Mouse (Mus musculus): ENCODE results near the gene Pla2g5. TPM values are rescaled to one million over a fixed set of nuclear protein-coding genes. Genes with fewer than 3 reads are reported as not detected.

The Pla2g5 gene
- total RNA-seq, 2 experiments from 2014 or later, result 2.6 to 6.2 TPM

DNA sequence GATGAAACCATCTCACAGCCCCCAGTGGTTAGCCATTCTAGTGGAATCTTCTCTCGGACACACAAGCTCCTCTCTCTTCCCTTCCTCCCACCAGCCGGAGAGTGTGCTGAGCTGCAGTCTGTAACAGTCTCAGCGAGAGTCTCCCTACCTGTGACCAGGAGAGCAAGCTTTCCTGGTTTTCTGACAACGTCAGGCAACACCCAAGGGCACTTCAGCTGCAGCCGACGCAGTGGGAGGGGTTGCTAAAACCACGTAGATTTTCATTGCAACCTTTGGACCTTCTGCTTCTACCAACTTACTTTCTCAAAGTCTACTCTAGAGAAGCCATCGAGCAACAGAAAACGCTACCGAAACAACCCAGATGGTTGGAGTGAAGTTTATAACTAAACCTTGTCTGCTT is 91.3 kb downstream of the Pla2g5 start:
- intact Hi-C loops (cut with DNase I), result no loop called here
- no peak for DNase-seq (ENCODE audit: low spot score in 2 of 2)

DNA sequence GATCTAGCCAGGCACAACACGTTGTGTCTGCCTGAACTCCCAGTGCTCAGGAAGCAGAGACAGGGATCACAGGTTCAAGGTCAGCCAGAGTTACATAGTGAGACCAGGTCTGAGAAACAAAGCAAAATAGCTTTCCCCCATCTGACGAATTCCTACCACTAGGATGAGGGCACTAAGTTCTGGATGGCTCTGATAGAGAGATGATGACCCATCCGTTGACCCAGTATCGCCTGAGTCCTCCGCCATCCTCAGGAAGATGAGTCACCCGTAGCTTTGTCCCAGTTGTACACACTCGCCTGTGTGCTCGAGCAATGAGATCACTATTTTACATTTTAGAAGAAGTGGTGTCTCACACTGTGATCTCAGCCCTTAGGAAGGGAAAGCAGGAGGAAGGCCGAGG is 101.0 kb downstream of the Pla2g5 start:
- no peak for DNase-seq (ENCODE audit: low spot score in 2 of 2)
- intact Hi-C loops (cut with DNase I), result no loop called here

DNA sequence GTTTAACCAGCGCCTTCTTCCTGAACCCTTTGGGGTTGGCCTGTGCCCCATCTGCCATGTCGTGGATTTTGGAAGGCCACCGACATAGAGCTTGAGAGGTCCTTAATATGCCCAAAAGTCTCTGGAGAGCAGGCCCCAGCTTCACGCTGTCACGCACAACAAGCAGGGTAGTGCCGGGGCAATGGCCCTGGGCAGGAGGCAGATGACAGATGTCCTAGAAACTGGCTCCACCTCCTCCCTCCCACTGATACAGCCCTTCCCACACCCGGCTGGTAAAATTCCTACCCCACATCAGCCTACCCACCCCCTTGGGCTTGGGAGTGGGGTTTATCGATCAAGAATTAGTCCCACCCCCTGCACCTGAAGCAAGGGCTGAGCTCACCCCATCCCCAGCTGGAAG is 105.9 kb downstream of the Pla2g5 start, which contains the start of gene Pla2g2f:
Pla2g2f (minus strand) TSS at position 211 of the 400 bp plus-strand sequence.
- intact Hi-C loops (cut with DNase I), result no loop called here
- DNase-seq (ENCODE audit: low spot score in 2 of 2), result no peak

DNA sequence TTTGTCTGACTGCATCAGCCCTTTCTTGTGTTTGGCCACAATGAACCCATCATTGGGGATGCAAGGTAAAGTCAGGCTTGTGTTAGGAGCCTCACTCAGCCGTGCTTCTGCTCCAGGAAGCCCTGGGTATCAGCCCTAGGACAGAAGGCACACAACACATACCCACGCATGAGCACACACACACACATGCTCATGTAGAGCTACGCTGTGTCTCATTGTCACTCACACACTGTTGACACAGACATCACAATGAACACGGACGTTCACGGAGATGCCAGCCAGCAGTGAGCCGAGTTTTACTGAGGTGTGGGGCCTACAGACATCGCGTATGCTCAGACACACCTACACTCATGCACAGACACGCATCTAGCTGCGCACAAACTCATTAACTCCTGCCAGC is 107.3 kb downstream of the Pla2g5 start:
- intact Hi-C loops (cut with DNase I), result no loop called here
- DNase-seq (ENCODE audit: low spot score in 2 of 2), result no peak

DNA sequence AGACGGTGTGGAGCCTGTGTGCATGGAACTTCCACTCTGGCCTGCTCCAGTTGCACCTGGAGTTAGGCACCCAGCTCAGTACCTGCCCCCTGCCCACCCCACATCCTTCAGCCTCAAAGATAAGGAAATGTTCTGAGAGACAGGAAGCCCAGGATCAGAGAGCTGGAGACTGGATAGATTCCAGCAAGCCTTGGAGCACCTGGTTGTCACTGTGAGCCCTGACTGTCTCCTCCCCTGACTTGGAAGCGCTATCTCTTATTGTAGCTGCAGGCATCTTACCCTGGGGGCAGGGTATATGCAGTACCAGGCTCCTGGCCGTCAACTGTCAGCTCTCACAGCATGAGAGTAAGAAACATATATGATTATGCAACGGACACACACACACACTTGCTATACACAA is 107.8 kb downstream of the Pla2g5 start:
- intact Hi-C loops (cut with DNase I), result no loop called here

DNA sequence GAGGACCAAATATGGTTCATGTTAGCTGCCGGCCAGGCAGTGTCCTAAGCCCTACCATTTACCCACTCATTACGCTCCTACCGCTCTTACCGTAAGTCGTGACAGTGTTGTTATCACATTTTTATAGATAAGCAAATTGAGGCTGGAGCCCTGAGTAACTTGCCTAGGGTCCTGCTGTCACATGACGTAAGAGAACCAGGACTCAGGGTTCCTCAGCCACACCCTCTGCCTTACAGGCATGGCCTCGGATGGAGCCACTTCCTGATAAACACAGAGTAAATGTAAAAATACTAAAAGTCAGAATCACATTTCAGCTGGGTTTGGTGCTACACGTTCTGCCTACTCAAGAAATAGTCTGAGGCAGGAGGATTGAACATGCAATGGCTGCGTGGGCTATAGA is 108.8 kb downstream of the Pla2g5 start:
- DNase-seq (ENCODE audit: low spot score in 2 of 2), result no peak

More for the DNA sequence above, 107.8 kb downstream of the Pla2g5 start:
- DNase-seq (ENCODE audit: low spot score in 2 of 2), result no peak

DNA sequence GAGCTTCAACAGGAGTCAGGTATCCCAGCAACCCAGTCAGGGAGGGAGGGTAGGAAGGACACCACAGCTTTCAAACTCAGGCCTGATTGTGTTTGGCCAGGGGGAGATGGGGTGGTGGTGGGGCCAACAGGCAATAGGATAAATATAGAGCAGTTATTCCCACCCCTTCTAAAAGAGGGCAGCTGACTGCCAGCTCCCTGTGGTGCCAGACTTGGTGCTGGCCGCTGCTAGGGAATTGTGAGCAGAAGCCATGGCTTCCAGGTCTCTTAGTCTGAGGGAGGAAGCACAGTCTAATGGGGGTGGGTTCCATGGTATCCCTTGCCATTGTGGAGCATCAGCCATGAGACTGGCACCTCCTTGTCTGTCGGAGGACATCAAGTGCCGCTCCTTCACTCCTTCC is 109.7 kb downstream of the Pla2g5 start:
- intact Hi-C loops (cut with DNase I), result no loop called here
- DNase-seq (ENCODE audit: low spot score in 2 of 2), result no peak

More for the DNA sequence above, 108.8 kb downstream of the Pla2g5 start:
- intact Hi-C loops (cut with DNase I), result no loop called here

DNA sequence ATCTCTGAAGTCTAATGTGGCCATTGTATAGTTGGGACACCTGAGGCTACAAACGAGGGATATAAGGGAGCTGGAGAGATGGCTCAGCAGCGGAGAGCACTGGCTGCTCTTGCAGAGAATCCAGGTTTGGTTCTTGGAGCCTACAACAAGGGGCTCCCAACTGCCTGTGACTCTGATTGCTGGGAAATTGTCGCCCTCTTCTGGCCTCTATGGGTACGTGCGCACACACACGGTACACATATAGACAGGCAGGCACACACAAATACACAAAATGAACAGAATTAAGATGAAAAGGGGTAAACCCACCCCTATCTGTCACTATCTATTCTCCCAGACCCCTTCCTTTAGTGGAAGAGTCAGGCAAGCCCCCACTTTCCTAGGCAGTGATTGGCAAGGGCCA is 110.7 kb downstream of the Pla2g5 start:
- DNase-seq (ENCODE audit: low spot score in 2 of 2), result no peak
- intact Hi-C loops (cut with DNase I), result no loop called here

Other genes with a start within 250 kb of the Pla2g5 start
- gene Vwa5b1, start 227.6 kb downstream of the Pla2g5 start, total RNA-seq (2021), result 1 to 10 TPM; 4.9 to 5.0 TPM
- gene Pla2g2c, start 138.7 kb downstream of the Pla2g5 start, total RNA-seq (2021), result under 1 TPM; 0.22 to 0.39 TPM
- gene Ubxn10, start 126.3 kb downstream of the Pla2g5 start, total RNA-seq (2021), result 1 to 10 TPM; 1.3 to 1.5 TPM
- gene Pla2g2f, start 105.9 kb downstream of the Pla2g5 start, total RNA-seq (2021), result not detected
- under 1 TPM; 0.52 to 0.68 TPM for gene Pla2g2d, start 87.7 kb downstream of the Pla2g5 start, total RNA-seq (2021)
- gene Gm13030, start 10.5 kb upstream of the Pla2g5 start, total RNA-seq (2021), result not detected
- gene Pla2g2e, start 14.5 kb upstream of the Pla2g5 start, total RNA-seq (2021), result not detected
- gene Otud3, start 50.5 kb upstream of the Pla2g5 start, total RNA-seq (2021), result 10 to 100 TPM; 18.1 to 18.3 TPM
- gene Rnf186, start 103.6 kb upstream of the Pla2g5 start, total RNA-seq (2021), result not detected
- 1 to 10 TPM; 2.6 to 2.7 TPM for gene Tmco4, start 109.4 kb upstream of the Pla2g5 start, total RNA-seq (2021)
- gene Htr6, start 212.1 kb upstream of the Pla2g5 start, total RNA-seq (2021), result 1 to 10 TPM; 6.6 to 8.5 TPM
- 10 to 100 TPM; 73.0 to 76.2 TPM for gene Nbl1, start 229.5 kb upstream of the Pla2g5 start, total RNA-seq (2021)

Data from left cerebral cortex, postnatal 36 days (tissue).